Mouse (Mus musculus): ENCODE results near the gene Ikzf3.

The Ikzf3 gene

GRCm38 (mm10) chr11:98512881-98513280, 33.0 kb downstream of the Ikzf3 start:
- no peak for DNase-seq (ENCODE audit: low spot score)

- DNase-seq (ENCODE audit: low spot score) = no peak
These were observed 35.7 kb downstream of the Ikzf3 start for GRCm38 (mm10) chr11:98510125-98510524.

- DNase-seq (ENCODE audit: low spot score) = peak; percentile 7
These were observed 36.4 kb downstream of the Ikzf3 start for GRCm38 (mm10) chr11:98509434-98509833.

GRCm38 (mm10) chr11:98504926-98505325, 40.9 kb downstream of the Ikzf3 start:
- no peak for DNase-seq (ENCODE audit: low spot score)

GRCm38 (mm10) chr11:98497388-98498288, 48.2 kb downstream of the Ikzf3 start:
- DNase-seq (ENCODE audit: low spot score) = no peak

GRCm38 (mm10) chr11:98495176-98495719, 50.6 kb downstream of the Ikzf3 start:
- no peak for DNase-seq (ENCODE audit: low spot score)

- no peak for DNase-seq (ENCODE audit: low spot score)
These were observed 52.4 kb downstream of the Ikzf3 start for GRCm38 (mm10) chr11:98493394-98493793.

GRCm38 (mm10) chr11:98492959-98493358, 52.9 kb downstream of the Ikzf3 start:
- no peak for DNase-seq (ENCODE audit: low spot score)

GRCm38 (mm10) chr11:98491571-98491970, 54.3 kb downstream of the Ikzf3 start:
- DNase-seq (ENCODE audit: low spot score) = no peak

GRCm38 (mm10) chr11:98488540-98489234, 57.1 kb downstream of the Ikzf3 start:
- DNase-seq (ENCODE audit: low spot score) = no peak

GRCm38 (mm10) chr11:98487526-98488040, 58.2 kb downstream of the Ikzf3 start:
- no peak for DNase-seq (ENCODE audit: low spot score)

- no peak for DNase-seq (ENCODE audit: low spot score)
These were observed 60.1 kb downstream of the Ikzf3 start for GRCm38 (mm10) chr11:98485749-98486148.

GRCm38 (mm10) chr11:98482067-98482466, 63.8 kb downstream of the Ikzf3 start:
- DNase-seq (ENCODE audit: low spot score) = no peak

GRCm38 (mm10) chr11:98481231-98481630, 64.6 kb downstream of the Ikzf3 start:
- no peak for DNase-seq (ENCODE audit: low spot score)

GRCm38 (mm10) chr11:98479940-98480497, 65.8 kb downstream of the Ikzf3 start:
- DNase-seq (ENCODE audit: low spot score) = no peak

GRCm38 (mm10) chr11:98479026-98479939, 66.5 kb downstream of the Ikzf3 start:
- DNase-seq (ENCODE audit: low spot score) = no peak

- no peak for DNase-seq (ENCODE audit: low spot score)
These were observed 68.7 kb downstream of the Ikzf3 start for GRCm38 (mm10) chr11:98477011-98477701.

- no peak for DNase-seq (ENCODE audit: low spot score)
These were observed 69.4 kb downstream of the Ikzf3 start for GRCm38 (mm10) chr11:98476434-98476807.

GRCm38 (mm10) chr11:98475630-98476433, 70.0 kb downstream of the Ikzf3 start:
- no peak for DNase-seq (ENCODE audit: low spot score)

GRCm38 (mm10) chr11:98474967-98475366, 70.9 kb downstream of the Ikzf3 start:
- no peak for DNase-seq (ENCODE audit: low spot score)

Measured in layer of hippocampus, adult 11-12 months (tissue).